Mouse (Mus musculus): Measurements from ENCODE around the gene Muc13.

Muc13 gene

DNA sequence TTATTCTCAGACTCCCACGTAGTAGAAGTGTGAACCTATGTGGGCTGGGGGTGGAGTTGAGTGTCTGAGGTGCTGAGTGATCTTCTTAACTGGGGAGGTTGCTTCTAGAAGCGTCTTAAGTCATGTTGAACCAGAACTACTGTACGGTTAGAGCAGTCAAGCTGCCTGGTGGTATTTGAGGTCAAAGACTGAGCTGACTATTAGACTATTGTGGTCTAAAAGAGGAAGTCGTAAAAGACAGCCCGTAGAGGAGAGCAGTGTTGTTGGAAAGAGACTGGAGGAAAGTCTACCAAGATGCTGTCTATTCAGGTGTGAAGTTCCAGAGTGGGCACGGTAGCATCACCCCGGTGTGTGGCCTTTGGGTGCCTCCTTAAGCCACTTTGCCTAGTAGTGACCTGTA is 24.0 kb upstream of the Muc13 start:
- DNase-seq (ENCODE audit: low read depth, low spot score): no peak

GRCm38 (mm10) chr16:33770778-33771454 is 22.9 kb upstream of the Muc13 start:
- no peak for DNase-seq (ENCODE audit: low read depth, low spot score)

DNA sequence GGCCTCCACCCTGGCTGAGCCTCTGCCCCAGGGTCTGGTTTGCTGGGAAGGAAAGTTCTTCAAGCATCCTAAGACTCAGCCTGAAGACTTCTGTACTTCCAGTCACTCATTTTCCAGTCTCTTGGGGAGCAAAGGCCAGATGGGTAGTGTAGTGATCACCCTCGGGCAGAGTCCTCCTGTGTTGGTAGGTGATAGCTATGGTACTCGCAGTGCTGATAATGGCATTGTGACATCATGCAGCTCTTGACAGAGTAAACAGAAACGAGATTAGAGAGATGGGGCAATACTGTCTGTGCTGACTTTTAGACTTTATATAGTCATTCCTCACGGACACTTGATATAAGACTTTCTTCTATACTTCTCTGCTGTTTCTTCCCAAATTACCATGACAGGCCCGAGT is 21.0 kb upstream of the Muc13 start:
- DNase-seq (ENCODE audit: low read depth, low spot score): no peak

- DNase-seq (ENCODE audit: low read depth, low spot score): no peak
These were observed 18.9 kb upstream of the Muc13 start for GRCm38 (mm10) chr16:33774972-33775371.

GRCm38 (mm10) chr16:33775733-33776335 is 18.0 kb upstream of the Muc13 start:
- DNase-seq (ENCODE audit: low read depth, low spot score): no peak

- no peak for DNase-seq (ENCODE audit: low read depth, low spot score)
These were observed 16.9 kb upstream of the Muc13 start for GRCm38 (mm10) chr16:33776766-33777529.

- DNase-seq (ENCODE audit: low read depth, low spot score): no peak
These were observed 16.2 kb upstream of the Muc13 start for GRCm38 (mm10) chr16:33777607-33778006.

GRCm38 (mm10) chr16:33781789-33782728 is 11.8 kb upstream of the Muc13 start:
- DNase-seq (ENCODE audit: low read depth, low spot score): no peak

- no peak for DNase-seq (ENCODE audit: low read depth, low spot score)
These were observed 11.1 kb upstream of the Muc13 start for GRCm38 (mm10) chr16:33782729-33783091.

- DNase-seq (ENCODE audit: low read depth, low spot score): no peak
These were observed 9.3 kb upstream of the Muc13 start for GRCm38 (mm10) chr16:33784547-33784946.

DNA sequence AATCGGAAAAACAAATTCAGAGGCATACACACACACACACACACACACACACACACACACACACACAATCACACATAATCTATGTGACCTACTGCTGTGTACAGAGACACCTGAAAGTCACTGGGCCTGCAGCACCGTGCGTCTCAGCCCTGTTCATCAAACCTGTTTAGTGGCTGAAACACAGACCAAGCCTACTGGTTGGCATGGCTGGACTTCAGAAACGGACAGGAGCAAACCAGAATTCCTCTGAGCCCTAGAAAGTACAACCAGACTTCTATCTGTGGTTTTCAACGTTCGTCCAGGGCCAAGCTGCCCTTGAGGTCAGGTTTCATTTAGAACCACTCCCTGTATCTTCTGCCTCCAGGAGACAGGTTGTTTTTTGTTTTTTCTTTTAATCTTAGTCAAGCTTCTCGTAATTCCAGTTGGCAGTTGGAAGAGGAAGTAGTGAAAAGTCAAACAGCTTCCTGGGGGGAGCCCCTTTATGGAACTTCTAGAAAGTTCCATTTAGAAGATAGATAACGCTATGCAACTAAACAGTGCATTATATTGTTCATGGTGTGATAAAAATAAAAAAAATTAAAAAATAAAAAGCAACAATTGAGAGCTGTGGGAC is 8.6 kb upstream of the Muc13 start:
- no peak for DNase-seq (ENCODE audit: low read depth, low spot score)

GRCm38 (mm10) chr16:33786657-33787390 is 7.0 kb upstream of the Muc13 start:
- no peak for DNase-seq (ENCODE audit: low read depth, low spot score)

DNA sequence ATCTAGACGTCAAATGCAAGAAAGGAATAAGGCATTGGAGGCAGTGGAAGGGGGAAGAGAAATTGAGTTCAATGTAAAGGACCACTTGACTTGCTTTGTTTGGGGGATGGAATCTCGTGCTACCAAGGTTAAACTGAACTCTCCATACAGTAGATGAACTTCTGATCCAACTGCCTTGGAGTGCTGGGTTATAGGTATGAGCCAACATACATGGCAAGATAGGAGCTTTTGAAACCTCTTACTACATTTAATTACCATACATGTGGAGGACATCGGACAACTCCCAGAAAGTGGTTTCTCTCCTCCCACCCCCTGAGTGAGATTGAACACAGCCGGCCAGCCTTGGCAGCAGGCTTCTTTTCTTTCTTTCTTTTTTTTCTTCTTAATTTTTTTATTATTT is 1.3 kb downstream of the Muc13 start:
- DNase-seq (ENCODE audit: low read depth, low spot score): no peak

- DNase-seq (ENCODE audit: low read depth, low spot score): no peak
These were observed 2.0 kb downstream of the Muc13 start for GRCm38 (mm10) chr16:33795887-33796286.

DNA sequence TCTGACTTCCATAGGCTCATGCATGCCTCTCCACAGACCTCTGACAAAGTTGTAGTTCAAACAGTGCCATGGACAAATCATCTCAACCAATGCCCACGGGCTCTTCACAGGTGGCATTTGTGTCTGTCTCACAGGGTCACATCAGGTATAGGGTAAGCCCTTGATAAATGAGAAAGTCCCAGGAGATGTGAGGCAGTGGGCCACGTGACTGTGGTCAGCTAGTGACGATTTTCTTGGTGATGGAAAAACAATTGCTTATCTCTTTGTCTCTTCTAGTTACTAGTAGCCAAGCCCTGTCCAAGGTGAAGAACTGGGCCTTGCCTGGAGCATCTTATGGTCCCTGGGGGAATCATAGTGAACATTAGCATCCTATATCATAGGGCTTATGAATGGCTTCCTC is 2.9 kb downstream of the Muc13 start:
- DNase-seq (ENCODE audit: low read depth, low spot score): no peak

- peak; percentile 6 for DNase-seq (ENCODE audit: low read depth, low spot score)
These were observed 4.0 kb downstream of the Muc13 start for GRCm38 (mm10) chr16:33797860-33798259.

GRCm38 (mm10) chr16:33810002-33810401 is 16.2 kb downstream of the Muc13 start:
- DNase-seq (ENCODE audit: low read depth, low spot score): no peak

GRCm38 (mm10) chr16:33818413-33819165 is 24.8 kb downstream of the Muc13 start:
- DNase-seq (ENCODE audit: low read depth, low spot score): no peak

GRCm38 (mm10) chr16:33820269-33821178 is 26.7 kb downstream of the Muc13 start:
- DNase-seq (ENCODE audit: low read depth, low spot score): peak; percentile 3

All from c-Kit-negative CD71-positive TER-119-positive erythroid progenitor cells, embryonic 14.5 days (primary cell).